Mouse (Mus musculus): Measurements from ENCODE around the gene Crocc2. TPM values are rescaled to one million over a fixed set of nuclear protein-coding genes. Genes with fewer than 3 reads are reported as not detected.

The Crocc2 gene
- total RNA-seq (2021) (under 1 TPM in 1 of 2 experiments, not detected in 1; 0.09 TPM), polyA plus RNA-seq (2012; rRNA removed) (0.20 and 0.35 TPM in 2 replicates)
- long read RNA-seq, result 0 reads

DNA sequence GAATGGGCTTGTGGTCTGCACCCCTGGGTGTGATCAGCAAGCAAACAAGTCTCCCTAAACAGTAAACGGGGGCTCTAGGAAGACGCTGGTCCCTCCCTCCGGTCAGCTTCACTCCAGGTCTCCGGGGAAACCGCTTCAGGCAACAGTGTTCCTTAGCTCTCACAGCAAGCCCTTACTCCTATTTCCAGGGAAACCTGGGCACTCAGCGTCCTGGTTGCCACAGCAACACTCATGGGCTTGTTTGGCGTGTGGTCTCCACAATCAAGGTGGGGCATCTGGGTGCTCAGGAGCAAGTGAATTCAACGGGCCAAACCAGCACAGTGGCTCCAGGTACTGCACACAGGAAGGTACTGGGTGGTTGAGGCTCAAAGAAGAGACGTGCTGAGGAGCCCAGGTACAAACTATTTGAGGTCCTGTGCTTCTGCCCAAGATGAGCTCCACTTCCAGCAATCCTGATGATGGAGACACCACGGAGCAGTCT, at the start of gene Crocc2:
Gene Crocc2, plus strand, starts transcription at position 431 of the 481 bp plus-strand sequence.
- no peak for DNase-seq
- Histone ChIP-seq H3K36me3 (ENCODE audit: control insufficient read depth, insufficient read depth, low read length) (no peaks in the 10 kb centered on the region), H3K9ac (ENCODE audit: low read depth, low read length) (no peak within 1 kb of the TSS), H3K27me3 (ENCODE audit: control insufficient read depth, insufficient read depth, low read length) (no peaks in the 10 kb centered on the region), H3K79me2 (replicated peaks; ENCODE audit: control insufficient read depth, insufficient read depth, low read length) (no peaks in the 10 kb centered on the region), H3K27ac (no peak within 1 kb of the TSS), H3K4me1 (ENCODE audit: control insufficient read depth, insufficient read depth, low read length) (no peaks in the 10 kb centered on the region), H3K4me3 (no peak within 1 kb of the TSS)
- intact Hi-C loops (cut with DNase I), result no loop called here
- TF ChIP-seq EP300 (IDR thresholded peaks at IDR 0.05; ENCODE audit: insufficient read depth, low read depth, low read length), result no peak
- TF ChIP-seq CTCF (IDR thresholded peaks at IDR 0.05), result no peak
- TF ChIP-seq POLR2A (IDR thresholded peaks at IDR 0.05; ENCODE audit: insufficient read depth, low read depth, low read length), result no peak
- whole genome bisulfite sequencing, result 57% methylated on average over 10 of the region's 10 CpGs

GRCm38 (mm10) chr1:93118816-93119215, 49.7 kb upstream of the Crocc2 start:
- no peak overlapping the region for H3K27ac ChIP-seq
- TF ChIP-seq EP300 (IDR thresholded peaks at IDR 0.05; ENCODE audit: insufficient read depth, low read depth, low read length), result no peak
- no peak for TF ChIP-seq CTCF (IDR thresholded peaks at IDR 0.05)
- TF ChIP-seq POLR2A (IDR thresholded peaks at IDR 0.05; ENCODE audit: insufficient read depth, low read depth, low read length), result no peak
- H3K4me3 ChIP-seq, result no peak overlapping the region
- intact Hi-C loops (cut with DNase I), result no loop called here
- H3K79me2 ChIP-seq (replicated peaks; ENCODE audit: control insufficient read depth, insufficient read depth, low read length), result no peaks in the 10 kb centered on the region
- DNase-seq, result no peak
- no peaks in the 10 kb centered on the region for H3K27me3 ChIP-seq (ENCODE audit: control insufficient read depth, insufficient read depth, low read length)
- H3K4me1 ChIP-seq (ENCODE audit: control insufficient read depth, insufficient read depth, low read length), result no peaks in the 10 kb centered on the region
- WGBS, result 42% methylated on average over 4 of the region's 4 CpGs
- H3K9ac ChIP-seq (ENCODE audit: low read depth, low read length), result no peak overlapping the region
- no peaks in the 10 kb centered on the region for H3K36me3 ChIP-seq (ENCODE audit: control insufficient read depth, insufficient read depth, low read length)

GRCm38 (mm10) chr1:93123179-93123854, 45.2 kb upstream of the Crocc2 start:
- H3K27ac ChIP-seq, result no peak overlapping the region
- no peaks in the 10 kb centered on the region for H3K27me3 ChIP-seq (ENCODE audit: control insufficient read depth, insufficient read depth, low read length)
- intact Hi-C loops (cut with DNase I), result no loop called here
- H3K4me3 ChIP-seq, result no peak overlapping the region
- WGBS, result 88% methylated on average over 11 of the region's 11 CpGs
- H3K79me2 ChIP-seq (replicated peaks; ENCODE audit: control insufficient read depth, insufficient read depth, low read length), result no peaks in the 10 kb centered on the region
- no peaks in the 10 kb centered on the region for H3K36me3 ChIP-seq (ENCODE audit: control insufficient read depth, insufficient read depth, low read length)
- H3K4me1 ChIP-seq (ENCODE audit: control insufficient read depth, insufficient read depth, low read length), result peaks cover 1% of the 10 kb centered on the region; the same call in 1 of the 2 replicates
- DNase-seq, result no peak
- no peak overlapping the region for H3K9ac ChIP-seq (ENCODE audit: low read depth, low read length)
- TF ChIP-seq EP300 (IDR thresholded peaks at IDR 0.05; ENCODE audit: insufficient read depth, low read depth, low read length), result no peak
- TF ChIP-seq POLR2A (IDR thresholded peaks at IDR 0.05; ENCODE audit: insufficient read depth, low read depth, low read length), result no peak
- no peak for TF ChIP-seq CTCF (IDR thresholded peaks at IDR 0.05)

GRCm38 (mm10) chr1:93124066-93124465, 44.5 kb upstream of the Crocc2 start:
- Histone ChIP-seq H3K36me3 (ENCODE audit: control insufficient read depth, insufficient read depth, low read length) (no peaks in the 10 kb centered on the region), H3K27me3 (ENCODE audit: control insufficient read depth, insufficient read depth, low read length) (no peaks in the 10 kb centered on the region), H3K4me1 (ENCODE audit: control insufficient read depth, insufficient read depth, low read length) (peaks cover 1% of the 10 kb centered on the region; the same call in 1 of the 2 replicates), H3K27ac (no peak overlapping the region), H3K4me3 (no peak overlapping the region), H3K79me2 (replicated peaks; ENCODE audit: control insufficient read depth, insufficient read depth, low read length) (no peaks in the 10 kb centered on the region), H3K9ac (ENCODE audit: low read depth, low read length) (no peak overlapping the region)
- WGBS, result 26% methylated on average over 8 of the region's 8 CpGs
- no peak for DNase-seq
- intact Hi-C loops (cut with DNase I), result no loop called here
- no peak for TF ChIP-seq POLR2A (IDR thresholded peaks at IDR 0.05; ENCODE audit: insufficient read depth, low read depth, low read length)
- TF ChIP-seq CTCF (IDR thresholded peaks at IDR 0.05), result no peak
- TF ChIP-seq EP300 (IDR thresholded peaks at IDR 0.05; ENCODE audit: insufficient read depth, low read depth, low read length), result no peak

GRCm38 (mm10) chr1:93125256-93125655, 43.3 kb upstream of the Crocc2 start:
- intact Hi-C loops (cut with DNase I), result loop anchor here (5.0 kb wide), 1 partner anchor 168 kb away; no protein-coding TSS in a partner anchor
- no peak for DNase-seq
- no peak overlapping the region for H3K4me3 ChIP-seq
- peak; percentile 42 for TF ChIP-seq CTCF (IDR thresholded peaks at IDR 0.05)
- TF ChIP-seq EP300 (IDR thresholded peaks at IDR 0.05; ENCODE audit: insufficient read depth, low read depth, low read length), result no peak
- WGBS, result 42% methylated on average over 5 of the region's 5 CpGs
- H3K4me1 ChIP-seq (ENCODE audit: control insufficient read depth, insufficient read depth, low read length), result peaks cover 1% of the 10 kb centered on the region; the same call in 1 of the 2 replicates
- no peaks in the 10 kb centered on the region for H3K79me2 ChIP-seq (replicated peaks; ENCODE audit: control insufficient read depth, insufficient read depth, low read length)
- no peak overlapping the region for H3K9ac ChIP-seq (ENCODE audit: low read depth, low read length)
- H3K27ac ChIP-seq, result no peak overlapping the region
- no peaks in the 10 kb centered on the region for H3K36me3 ChIP-seq (ENCODE audit: control insufficient read depth, insufficient read depth, low read length)
- no peaks in the 10 kb centered on the region for H3K27me3 ChIP-seq (ENCODE audit: control insufficient read depth, insufficient read depth, low read length)

DNA sequence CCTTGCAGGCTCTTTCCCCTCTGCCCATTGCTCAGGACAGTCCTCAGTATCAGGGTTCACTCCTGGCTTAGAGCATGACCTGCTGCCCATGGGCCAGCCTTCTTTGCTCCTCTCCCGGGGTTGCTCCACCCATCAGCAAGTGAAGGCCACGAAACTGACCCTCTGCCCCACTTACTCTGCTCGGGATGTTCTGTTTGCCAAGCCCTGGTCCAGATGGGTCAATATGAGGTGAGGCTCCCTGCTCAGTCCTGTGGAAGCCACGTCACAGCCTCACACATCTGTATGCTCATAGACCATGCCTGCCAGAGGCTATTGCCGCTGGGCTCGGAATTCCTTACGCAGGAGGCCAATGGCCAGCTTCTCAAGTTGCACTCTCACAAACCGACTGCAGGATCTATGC, 40.3 kb upstream of the Crocc2 start:
- intact Hi-C loops (cut with DNase I), result loop anchor here (2.0 to 5.0 kb wide), 2 partner anchors 171 to 379 kb away; no protein-coding TSS in a partner anchor
- no peak for DNase-seq
- no peak overlapping the region for H3K27ac ChIP-seq
- no peak overlapping the region for H3K4me3 ChIP-seq
- H3K4me1 ChIP-seq (ENCODE audit: control insufficient read depth, insufficient read depth, low read length), result peaks cover 1% of the 10 kb centered on the region; the same call in 1 of the 2 replicates
- H3K79me2 ChIP-seq (replicated peaks; ENCODE audit: control insufficient read depth, insufficient read depth, low read length), result no peaks in the 10 kb centered on the region
- TF ChIP-seq CTCF (IDR thresholded peaks at IDR 0.05) (no peak), EP300 (IDR thresholded peaks at IDR 0.05; ENCODE audit: insufficient read depth, low read depth, low read length) (no peak), POLR2A (IDR thresholded peaks at IDR 0.05; ENCODE audit: insufficient read depth, low read depth, low read length) (no peak)
- H3K27me3 ChIP-seq (ENCODE audit: control insufficient read depth, insufficient read depth, low read length), result no peaks in the 10 kb centered on the region
- no peaks in the 10 kb centered on the region for H3K36me3 ChIP-seq (ENCODE audit: control insufficient read depth, insufficient read depth, low read length)
- 73% methylated on average over 8 of the region's 8 CpGs for WGBS
- H3K9ac ChIP-seq (ENCODE audit: low read depth, low read length), result no peak overlapping the region

Data from heart, adult 2 months (tissue).